Mouse (Mus musculus) right cerebral cortex, adult 2 months (tissue): ENCODE measurements at regions not wholly inside any gene's neighbourhood (a gene's known extent, or its start where the extent isn't known, plus 50 kb on each side); places are given as distances from the start of the nearest gene placed in this dataset.

Experiments used
- DNase-seq, 2 experiments: peaks; one replicate each; pipeline ENCODE4 v3.0.0; 2021 to 2022; ENCODE audit warnings: low spot score in 2 of 2

DNA sequence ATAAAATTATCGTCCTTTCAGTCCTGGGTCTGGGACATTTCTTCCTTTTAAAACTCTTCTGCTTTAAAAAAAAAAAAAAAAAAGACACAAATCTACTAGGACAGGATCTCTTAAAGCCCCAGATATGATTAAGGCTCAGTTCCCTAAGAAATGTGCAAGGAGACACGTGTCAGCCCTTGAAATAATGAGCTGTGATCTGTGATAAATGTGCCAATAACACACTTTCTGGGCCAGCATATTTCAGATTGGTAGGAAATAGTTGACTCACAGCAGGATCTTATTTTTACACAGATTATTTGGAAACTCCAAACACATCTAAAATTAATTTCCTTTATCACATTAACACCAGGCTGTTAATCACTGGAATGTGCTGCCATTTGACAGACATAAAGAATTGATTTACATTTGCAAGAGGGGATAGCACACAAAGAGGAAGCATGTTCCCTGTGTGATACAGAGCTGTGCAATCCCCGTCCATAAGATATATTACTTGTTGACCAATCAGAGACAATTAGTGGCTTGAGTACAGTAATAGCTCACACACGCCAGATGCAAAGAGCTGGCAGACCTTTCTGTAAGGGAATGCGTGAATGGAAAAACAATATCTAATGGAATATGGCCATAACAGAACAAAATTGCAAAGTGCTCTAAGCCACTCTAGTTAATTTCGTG is 263.7 kb downstream of the Pax3 start:
- DNase-seq, result no peak

DNA sequence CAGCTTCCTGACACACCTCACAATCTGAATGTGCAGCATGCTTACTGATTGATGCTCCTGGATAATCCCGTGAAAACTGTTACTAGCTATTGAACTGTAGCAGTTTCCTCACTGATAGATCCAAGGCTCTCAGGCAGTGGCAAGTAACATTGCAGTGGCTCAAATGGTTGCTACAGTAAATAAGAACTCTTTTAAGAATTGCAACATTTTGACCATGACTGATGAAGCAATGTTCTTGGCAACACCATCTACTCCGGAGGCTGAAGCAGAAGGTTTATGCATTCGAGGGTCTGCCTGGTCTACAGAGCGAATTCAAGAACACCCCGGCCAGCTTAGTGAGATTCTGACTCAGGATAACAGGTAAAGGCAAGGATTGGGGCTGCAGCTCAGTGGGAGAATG is 264.7 kb downstream of the Pax3 start:
- DNase-seq, result no peak

DNA sequence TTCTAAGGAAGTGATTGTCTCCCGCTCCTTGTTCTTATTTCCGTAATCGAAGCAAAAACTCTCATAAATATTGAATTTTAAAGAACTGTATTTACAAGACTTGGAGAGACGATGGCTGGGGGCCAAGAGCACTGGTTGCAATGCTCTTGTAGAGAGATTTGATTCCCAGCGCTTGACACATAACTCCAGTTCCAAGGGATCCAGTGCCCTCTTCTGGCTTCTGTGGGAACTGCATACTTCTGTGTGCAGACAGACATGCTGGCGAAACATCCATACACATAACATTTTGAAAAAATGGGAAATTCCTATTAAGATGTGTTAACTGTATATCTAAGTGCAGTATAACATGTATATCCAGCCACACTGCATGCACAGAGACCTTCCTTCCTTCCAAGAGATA is 266.3 kb downstream of the Pax3 start:
- no peak for DNase-seq

DNA sequence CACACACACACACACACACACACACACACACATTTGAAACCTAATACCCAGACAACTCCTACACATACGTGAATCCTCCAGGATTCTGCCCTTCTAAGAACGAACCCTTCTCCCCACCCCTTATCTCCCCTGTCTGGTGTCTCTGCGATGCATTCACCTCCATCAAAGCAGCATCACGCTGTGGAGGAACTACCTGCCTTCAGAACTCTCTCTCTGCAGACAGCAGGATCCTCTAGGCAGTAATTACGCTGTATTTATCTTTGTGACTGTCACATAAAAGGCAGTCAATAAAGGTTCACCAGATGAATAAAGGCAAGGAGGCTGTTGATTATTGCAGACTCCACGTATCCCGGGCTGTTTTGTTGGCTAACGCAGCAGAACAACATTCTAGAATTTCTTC is 267.4 kb downstream of the Pax3 start:
- DNase-seq, result no peak

DNA sequence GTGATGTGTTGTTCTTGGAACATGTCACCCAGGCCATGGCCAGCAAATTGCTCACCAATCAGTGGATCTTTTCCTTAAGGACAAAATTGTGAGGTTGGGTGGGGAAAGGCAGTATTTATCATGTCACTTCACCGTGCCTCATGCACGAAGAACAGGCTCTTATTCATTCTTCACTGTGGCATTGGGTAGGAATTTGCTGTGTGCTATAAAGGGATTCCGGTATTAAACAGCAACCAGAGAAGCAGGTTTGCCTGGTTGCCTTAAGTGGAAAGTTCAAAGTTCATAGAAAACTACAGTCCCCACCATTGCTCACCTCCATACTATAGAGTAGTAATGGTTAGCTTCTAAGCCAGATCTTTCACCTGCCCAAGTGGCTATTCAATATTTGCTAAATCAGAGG is 270.8 kb downstream of the Pax3 start:
- no peak for DNase-seq

DNA sequence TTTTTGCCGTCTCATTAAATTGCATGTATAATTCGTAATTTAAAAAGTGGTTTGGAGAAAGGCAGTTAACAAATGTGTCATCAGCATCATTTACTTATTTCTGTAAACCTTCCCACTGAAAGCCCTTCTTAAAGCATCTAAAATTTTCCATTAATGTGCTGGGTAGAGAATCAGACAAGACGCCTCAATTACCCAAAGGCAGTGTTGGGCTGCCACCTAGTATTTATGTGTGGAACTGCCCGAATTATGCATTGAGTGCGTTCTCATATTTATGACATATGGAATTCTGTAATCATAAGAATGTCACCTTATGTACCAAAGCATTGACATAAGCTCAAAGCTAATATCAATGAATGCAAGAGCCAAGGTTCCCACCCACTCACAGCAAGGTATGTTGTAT is 300.7 kb downstream of the Pax3 start:
- peak; percentile 62 for DNase-seq

DNA sequence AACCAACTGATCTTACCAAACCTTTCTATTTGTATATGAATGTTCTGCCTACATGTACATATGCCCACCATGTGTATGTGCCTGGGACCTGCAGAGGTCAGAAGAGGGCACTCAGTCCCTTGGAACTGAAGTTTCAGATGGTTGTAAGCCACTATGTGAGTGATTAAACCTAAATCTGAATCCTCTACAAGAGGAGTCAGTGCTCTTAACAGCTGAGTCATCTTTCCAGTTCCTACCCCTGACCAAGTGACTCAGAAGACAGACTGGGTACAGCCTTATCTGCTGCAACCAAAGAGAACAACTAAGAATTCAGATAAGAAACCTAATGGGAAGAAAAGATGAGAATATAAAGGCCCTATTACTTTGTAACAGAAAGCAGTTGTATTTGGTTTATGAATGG is 317.9 kb downstream of the Pax3 start:
- DNase-seq, result no peak

DNA sequence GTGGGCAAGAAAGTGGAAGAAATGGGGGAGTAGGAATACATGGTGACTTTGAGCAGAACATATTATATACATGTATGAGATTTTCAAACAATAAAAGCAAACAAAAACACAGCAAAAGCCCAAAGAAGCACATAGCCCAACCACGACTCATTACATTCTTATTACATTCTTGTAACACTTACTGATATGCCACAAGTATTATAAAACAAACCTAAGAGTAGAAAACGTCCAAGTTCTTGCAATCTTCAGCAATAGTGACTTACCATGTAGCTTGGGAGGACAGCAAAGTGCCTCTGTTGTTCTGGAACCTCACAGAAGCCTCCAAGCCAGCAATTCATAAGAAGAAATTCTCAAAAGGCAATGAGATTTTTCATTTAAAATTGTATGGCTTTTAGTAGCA is 326.8 kb downstream of the Pax3 start:
- DNase-seq, result no peak

DNA sequence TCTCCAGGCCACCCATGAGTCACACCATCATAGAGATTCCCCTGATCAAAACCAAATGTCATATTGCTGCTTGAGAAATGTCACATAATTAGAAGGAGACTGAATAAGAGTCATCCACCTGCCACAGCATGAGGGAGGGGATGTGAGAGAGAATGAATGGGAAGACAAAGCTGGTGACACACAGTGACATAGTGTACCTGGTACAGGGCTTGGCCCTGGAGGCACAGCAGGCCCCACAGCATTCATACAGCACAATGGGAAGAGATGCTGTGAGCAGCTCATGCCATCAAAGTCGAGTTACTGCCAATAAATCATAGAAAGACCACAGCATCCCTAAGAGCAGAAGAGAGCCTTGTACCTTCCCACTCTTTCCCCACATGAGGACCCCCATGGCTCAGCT is 327.8 kb downstream of the Pax3 start:
- DNase-seq, result no peak

DNA sequence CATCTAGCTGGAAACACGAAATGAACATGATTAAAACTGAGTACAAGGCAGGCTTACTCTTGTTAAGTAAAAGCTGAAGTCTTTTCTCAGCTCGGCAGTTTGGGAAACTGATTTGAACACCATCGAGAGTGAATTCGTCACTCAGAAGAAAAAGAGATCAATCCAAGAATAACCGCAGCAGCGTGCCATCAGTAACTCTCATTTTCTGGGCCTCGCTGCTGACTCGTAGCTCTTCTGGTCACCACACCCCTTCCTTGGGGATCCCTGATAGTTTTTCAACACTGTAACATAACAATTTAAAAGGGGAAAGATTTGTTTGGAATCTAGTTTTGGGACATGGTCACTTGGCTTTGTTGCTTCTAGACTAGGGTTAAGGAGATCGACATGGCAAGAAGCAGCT is 337.0 kb downstream of the Pax3 start:
- no peak for DNase-seq

DNA sequence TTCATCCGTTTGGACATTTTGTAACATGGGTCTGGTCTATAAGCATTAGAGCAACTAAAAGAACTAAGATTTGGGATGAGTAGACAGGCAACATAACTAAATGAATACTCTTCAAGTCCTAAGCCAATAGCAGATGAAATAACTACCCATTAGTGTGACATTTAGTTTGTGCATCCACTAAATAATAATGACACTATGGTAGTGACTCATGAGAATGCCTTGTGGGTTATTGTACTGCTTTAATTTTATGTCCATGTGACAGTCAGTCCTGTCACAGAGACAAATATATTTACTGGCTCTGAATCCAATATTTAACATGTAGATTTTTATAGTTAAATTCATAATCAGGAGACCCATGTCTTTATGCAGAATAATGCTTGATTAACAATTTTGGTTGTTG is 339.5 kb upstream of the Epha4 start:
- DNase-seq, result no peak

DNA sequence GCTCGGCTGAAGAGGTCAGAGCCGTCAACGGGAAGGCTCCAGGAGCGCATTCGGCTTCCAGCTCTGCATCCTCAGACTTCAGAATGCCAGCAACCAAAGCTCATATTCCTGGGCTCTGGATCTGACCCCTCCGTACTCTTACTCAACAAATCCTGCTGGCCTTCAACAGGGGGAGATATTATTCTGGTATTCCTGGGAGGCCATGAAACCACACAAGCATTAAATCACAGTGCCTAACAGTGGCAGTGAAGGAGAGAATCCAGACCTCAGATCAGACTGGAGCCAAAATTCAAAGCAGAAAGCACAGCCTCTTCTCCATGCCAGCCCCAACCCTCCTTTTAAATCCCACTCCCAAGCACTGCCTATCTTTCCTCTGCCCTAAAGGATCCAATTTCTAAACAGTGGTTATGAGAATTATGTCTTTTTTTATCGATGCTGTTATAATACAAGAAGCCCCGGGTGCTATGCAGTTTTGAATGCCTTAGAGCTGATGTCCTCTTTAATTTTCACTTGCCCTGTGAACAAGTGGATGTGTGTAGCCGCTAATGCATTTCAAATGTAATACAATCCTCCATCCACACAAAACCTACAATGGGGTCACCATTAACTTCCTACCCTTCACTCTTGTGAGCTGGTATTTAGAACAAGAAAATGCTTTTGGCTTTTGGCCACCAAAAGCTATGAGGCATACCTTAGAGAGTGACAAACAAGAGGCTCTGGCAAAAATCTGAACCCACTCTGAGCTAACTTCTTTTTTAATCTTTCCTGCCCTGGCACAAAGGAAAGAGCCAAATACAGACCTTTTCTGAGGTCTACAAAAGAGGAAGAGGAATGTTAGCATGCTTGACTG is 333.1 kb upstream of the Epha4 start:
- no peak for DNase-seq

DNA sequence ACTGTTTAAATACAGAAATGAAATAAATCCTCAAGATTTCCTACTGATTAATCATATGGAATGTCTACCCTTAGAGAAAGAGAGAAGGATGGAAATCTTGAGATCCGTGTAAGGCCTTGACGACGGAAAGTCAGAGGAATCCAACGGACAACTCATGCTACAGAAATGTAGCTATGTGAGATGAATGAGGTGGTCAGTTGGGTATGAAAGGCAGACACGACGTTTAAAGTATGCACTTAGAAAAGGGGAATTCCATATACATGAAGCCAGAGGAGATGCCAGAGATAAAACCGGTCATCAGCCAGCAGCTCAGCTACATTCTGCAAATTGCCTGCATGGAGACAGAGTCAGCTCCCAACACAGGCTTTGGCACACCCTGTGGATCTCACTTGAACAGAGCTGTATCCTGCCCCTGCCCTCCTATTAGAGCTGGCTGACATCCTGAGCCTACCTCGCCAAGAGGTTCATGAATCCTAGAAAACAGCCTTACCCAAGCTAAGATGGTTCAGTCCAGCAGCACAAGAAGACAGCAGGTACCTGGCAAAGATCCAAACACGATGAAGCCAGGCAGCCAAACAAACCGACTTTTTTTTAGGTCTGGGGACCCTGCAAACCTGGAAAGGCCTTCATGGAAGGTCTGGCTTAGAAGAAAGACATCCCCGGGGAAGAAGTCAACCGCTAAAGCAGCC is 331.3 kb upstream of the Epha4 start:
- no peak for DNase-seq

DNA sequence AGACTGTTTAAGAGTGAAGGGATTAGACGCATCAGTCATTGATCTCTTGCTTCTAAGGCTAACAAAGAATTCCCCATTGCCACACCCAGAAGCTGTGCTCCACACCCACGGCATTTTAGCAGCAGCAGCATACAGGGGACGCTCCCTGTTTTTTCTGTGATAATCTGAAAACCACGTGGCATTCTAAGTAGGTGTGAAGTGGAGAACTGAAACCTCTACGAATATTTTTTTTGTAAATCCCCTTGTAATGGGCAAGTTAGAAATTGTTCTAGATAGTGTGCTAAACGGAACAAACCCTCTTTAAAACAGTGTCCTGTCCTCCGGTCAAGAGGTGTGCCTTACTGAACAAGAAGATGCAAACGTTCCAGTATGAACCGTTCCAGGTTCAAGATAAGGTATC is 325.8 kb upstream of the Epha4 start:
- no peak for DNase-seq

DNA sequence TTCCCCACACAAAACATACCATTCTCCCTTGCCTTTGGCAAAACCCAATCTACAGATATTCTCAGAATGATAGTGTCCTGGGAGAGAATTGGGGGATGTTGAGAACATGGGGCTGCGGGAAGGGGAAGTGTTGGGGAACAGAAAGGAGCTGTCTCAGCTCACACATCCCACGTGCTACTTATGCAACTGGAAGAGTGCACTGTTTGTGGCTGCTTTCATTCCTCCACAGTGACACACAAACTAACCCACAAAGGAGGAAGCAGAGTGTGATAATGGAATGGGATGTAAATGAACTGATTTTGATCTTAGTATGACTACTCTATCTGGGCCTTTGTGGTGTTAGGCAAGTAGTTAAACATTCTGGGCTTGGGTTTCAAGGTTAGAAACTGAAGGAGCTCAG is 317.3 kb upstream of the Epha4 start:
- DNase-seq, result no peak

DNA sequence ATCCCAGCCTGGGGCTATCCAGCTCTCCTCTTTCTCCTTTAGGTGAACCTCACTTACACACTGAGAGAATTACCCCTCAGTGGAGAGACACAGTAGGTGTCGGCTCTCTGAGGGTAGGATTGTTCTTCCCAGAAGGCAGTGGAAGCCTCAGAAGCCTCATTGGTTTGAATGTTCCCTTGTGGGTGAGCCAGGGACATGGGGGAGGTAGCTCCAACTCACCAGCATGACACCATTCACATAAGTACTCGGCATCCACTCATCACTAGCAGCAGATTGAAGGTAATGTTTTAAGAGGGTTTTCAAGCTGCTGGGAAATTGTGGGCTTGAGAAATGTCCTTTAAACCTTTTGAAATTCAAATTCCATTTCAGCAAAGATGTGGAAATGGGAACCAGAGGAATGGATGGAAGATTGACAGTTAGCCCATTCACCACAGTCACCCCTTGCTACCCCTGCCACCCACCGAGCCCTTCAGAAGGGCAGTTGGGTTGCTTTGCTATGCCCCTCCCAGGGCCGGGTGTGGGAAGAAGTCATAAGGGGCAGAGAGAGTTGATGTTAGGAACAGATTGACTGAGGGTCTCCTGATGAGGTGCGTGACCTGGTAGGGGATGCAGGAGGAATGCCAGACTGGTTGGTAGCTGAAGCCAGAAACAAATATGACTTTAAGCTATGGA is 310.0 kb upstream of the Epha4 start:
- peak; percentile 26 to 36 for DNase-seq

DNA sequence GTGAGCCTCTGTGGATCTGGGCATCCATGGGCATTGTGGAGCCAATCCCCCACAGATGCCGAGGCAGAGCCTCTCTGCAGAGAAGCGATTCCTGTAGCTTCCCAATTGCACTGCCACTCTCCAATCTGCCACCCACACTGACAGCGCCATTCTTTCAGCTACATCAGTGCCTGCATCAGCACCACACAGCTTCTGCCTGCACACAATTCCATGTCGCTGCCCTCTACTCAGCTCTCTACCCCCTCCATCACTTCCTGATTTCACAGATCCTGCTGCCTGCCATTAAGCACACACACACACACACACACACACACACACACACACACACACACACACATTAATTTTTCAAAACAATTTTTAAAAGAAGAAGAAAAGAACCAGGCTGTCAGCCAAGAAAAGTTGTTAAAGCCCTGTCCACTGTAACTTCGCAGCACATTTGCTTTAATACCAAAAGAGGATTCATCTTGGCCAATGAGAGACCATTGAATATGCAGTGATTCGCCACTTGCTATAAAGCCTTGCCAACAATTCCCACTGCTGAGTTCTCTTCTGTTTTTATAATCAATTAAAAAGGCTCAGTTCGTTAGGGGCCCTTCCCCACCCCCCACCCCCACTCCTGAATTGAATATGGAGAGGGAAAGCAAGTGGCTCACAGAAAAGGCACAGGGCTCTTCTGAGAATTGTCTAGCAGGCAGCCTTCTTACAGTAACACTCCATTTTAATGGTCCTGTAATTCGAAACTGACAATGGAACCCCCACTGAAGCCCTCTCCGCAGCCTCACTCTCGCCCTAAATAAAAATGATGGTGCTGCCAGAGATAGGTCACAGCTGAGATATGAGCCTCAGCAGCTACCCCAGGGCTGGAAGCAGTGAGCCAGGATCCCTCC is 309.2 kb upstream of the Epha4 start:
- peak; percentile 47 to 53 for DNase-seq

DNA sequence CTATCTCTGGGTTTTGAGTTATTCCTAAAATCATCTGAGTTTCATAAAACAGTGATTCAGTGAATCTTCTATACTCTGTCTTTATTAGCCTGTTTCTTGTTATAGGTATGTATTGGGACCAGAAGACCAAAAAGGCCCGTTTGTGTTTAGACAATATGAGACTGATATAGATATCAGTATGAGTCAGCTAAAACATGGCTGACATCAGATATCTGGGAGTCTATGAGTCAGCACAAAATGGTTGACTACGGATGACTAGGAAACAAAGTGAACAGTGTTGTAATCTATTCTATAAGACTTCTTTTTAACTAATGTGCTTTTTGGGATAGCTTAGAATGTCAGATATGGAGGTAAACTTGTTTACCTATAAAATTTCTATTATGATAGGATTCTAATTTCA is 305.2 kb upstream of the Epha4 start:
- no peak for DNase-seq

DNA sequence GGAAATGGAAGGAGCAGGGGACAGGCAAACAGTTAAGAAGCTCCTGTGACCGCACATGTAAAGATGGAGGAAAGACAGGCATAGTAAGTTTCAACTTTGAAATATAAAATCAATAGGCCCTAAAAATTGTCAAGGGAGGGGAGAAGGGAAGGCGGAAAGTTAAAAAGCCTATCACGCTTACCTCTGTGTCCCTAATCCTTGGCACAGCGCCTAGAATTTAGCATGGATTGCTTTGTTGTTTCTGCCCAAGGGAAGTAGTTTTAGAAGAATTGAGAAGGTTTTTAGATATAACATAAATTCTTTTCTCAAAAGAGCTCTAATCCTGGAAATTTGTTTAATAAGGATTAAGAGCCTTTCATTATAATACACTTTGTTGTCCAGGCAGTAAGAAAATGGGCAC is 300.6 kb upstream of the Epha4 start:
- DNase-seq, result no peak

DNA sequence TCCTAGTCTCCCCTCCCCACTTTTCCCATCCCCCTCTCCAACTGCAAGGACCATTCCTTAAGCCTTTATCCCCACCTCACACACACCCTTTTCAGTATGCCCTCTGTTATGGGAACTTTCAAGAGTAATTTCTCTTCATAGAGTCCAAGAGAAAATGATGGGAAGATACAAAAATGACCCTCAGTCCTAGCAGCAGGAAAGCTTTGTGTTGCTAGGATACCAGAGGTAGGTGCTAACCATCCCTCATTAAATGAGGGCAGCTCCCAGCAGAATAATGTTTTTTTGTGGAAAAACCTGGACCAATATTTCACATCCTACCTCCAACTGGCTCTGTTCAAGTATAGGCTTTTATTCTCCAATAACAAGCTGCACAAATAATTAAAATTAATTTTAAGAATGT is 296.7 kb upstream of the Epha4 start:
- no peak for DNase-seq

DNA sequence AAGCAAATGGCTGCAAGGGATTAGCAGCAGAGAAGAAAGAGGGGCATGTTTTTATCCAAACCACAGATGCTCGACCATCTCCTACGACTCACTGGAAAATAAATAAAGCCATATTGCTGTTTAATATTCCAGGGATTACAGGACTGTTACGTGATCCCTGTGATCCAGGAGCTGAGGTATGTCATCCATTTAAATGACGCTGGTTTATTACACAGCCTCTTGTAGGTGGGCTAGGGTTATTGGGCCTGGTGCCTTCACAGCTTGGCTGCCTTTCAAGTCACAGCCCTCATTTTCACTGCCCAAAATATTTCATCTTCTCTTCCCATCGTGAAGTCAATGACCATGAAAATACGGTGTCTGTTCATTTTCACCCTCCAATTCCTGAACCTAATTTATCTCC is 276.1 kb upstream of the Epha4 start:
- DNase-seq, result no peak
